Mouse (Mus musculus) T-helper 2 cell (primary cell): ENCODE results near the gene Gnl1.
"Not testable (repeated sequence)": the region's sequence is repeated elsewhere in the genome, so short reads cannot be mapped to it uniquely, and the experiment has no call there.

ENCODE experiments used
- in situ Hi-C: fragments of 300-600 bp; cut with MboI, MseI; formaldehyde crosslinking; loops from one replicate; pipeline ENCODE4 v1.15.1; 2025; ENCODE audit warnings: high pct_unique_total_duplicates

The Gnl1 gene

DNA sequence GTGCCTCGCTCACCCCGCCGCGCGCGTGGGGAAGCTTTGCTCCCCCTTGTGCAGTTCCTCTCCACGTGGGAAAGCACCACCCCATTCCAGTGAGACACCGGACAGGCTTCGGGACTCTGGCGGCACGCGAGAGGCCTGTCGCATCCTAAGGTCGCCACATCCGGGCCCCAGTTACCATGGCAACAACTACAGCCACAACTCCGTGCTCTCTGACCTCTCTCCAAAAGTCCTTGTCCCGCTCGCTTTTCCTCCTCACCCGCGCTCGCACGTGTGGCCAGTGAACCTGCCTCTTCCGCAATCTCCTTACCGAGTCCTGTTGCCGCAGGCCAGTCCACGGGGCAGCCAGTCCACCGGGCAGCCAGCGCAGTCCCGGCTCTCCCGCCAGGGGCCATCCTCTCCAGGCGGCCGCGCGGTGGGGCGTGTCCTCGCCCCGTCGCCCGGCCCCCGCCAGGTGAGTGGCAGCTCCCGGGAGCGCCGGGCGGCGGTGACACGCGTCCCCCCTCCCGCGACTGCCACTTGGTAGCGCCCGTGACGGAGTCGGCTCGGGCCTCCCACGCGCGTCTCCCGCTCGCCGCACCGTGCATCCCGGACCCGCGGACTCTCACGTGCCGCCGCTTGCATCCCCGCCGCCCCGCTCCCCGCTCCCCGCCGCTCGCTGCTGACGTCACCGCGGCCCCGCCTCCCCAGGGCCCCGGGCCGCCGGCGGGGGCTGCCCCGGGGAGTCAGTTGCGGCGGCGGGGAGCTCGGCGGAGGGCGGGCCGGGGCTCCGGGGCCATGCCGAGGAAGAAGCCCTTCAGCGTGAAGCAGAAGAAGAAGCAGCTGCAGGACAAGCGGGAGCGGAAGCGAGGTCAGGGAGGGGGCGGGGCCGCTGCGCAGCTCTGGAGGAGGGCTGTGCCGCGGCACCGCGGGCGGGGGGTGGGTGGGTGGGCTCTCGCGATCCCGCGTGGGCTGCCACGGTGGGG, at the start of gene Gnl1, which contains the start of gene Prr3:
Gene Gnl1 (plus strand): TSS at position 451 of the 962 bp plus-strand sequence.
Gene Prr3 (minus strand): TSS at position 836 of the 962 bp plus-strand sequence.
- in situ Hi-C loops, result loop anchor here (10.0 kb wide), 1 partner anchor 55 kb away; no protein-coding TSS in a partner anchor

DNA sequence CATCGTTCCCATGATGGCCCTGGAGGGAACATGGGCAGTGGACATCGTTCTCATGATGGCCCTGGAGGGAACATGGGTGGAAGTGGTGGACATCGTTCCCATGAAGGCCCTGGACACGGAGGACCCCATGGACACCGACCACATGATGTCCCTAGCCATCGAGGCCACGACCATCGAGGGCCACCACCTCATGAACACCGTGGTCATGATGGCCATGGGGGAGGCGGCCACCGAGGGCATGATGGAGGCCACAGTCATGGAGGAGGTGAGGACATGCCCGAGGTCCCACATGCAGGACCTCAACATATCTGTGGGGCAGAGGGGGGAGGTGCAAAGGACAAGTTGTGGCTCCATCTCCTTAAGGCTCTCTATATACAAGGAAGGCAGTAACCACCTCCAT, 49.0 kb upstream of the Gnl1 start:
- in situ Hi-C loops, result no loop called here

DNA sequence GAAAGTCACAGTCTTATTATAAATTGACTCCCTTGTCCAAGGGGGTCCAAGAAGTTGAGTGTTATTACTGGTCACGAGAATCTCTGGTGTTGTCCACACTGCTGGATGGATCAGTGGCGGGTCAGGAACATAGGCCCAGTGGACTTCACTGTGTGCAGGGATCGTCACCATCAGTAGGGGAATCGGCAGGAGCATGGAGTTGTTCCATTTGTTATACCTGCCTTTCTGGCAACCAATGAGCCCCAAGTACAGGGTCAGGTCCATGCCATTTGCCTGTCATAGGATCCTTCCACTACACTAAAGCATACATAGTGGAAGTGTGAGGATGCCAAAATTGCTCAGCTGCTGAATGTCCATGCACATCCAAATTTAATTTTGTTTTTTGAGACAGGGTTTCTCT, 47.0 kb upstream of the Gnl1 start:
- in situ Hi-C loops, result no loop called here

DNA sequence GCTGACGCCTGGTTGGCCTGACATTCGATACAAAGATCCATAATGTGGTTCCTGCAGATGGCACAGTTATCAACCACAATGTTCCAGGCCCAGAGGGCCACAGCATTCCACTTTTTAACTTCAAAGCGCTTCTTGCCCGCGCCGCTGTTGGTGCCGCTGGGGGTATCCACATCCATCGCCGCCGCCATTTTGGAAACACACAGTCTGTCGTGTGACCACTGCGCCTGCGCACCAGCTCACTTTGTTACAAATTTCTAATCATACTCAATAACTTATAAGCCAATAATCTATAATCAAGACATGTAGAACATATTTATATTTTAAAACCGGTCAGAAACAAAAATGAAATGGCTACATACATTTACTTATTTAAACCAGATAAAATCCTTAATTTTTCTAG, 43.9 kb upstream of the Gnl1 start:
- in situ Hi-C loops, result loop anchor here (5.0 kb wide), 1 partner anchor 177 kb away; no protein-coding TSS in a partner anchor

DNA sequence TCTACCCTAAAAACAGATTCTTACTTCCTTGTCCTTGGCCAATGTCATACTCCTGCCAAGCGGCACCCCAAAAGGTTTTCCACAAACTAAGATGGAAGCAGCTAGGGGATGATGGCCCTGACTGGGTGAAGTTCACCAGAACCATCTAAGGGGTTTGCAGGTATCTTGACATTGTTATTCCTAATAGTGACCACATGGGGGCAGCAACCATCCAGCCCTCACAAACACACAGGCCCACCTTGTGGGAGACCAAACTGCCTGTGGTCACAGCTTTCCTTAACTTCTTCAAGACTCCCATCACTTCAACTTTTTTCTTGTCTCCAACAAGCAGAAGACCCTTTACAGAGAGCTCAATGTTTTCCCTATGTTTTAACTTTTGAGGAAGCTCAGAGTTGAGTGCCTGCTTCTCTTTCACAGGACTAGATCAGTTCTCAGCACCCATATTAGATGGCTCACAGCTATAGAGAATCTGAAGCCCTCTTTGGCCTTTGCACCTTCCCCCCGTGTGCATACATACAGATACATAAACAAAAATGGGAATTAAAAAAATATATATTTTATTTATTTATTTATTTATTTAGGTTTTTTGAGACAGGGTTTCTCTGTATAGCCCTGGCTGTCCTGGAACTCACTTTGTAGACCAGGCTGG, 41.8 kb upstream of the Gnl1 start:
- in situ Hi-C loops, result loop anchor here (5.0 kb wide), 1 partner anchor 174 kb away; no protein-coding TSS in a partner anchor

DNA sequence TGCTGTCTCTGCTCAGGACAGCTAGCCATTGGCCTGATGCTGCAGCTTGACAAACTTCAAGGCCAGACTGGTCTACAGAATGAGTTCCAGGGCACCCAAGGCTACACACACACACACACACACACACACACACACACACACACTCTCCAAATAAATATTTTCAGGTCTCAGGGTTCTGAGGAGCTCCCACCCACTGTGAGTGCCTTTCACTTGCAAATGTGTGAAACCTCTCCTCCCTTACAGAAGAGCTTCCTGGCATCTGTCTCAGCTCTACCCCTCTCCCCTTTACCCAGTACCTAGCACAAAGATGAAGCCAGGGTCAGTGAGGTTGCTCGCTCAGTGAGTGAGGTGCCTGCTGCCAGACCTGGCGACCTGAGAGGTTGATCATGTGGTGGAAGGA, 40.5 kb upstream of the Gnl1 start:
- in situ Hi-C loops, result loop anchor here (5.0 kb wide), 1 partner anchor 173 kb away; no protein-coding TSS in a partner anchor

DNA sequence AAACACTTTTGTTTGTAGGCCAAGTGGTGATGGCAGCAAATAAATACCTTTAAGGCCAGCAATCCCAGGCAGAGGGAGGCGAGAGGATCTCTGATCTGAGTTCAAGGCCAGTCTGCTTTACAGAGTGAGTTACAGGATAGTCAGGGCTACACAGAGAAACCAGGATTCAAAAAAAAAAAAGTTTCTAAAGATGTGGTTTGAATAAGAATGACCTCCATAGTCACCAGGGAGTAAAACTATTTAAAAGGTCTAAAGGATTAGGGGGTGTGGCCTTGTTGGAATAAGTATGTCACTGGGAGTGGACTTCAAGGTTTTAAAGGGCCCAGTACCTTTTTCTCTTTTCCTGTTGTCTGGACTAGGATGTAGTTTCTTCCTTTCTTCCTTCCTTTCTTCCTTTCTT, 39.7 kb upstream of the Gnl1 start:
- in situ Hi-C loops, result loop anchor here (5.0 kb wide), 1 partner anchor 172 kb away; no protein-coding TSS in a partner anchor

DNA sequence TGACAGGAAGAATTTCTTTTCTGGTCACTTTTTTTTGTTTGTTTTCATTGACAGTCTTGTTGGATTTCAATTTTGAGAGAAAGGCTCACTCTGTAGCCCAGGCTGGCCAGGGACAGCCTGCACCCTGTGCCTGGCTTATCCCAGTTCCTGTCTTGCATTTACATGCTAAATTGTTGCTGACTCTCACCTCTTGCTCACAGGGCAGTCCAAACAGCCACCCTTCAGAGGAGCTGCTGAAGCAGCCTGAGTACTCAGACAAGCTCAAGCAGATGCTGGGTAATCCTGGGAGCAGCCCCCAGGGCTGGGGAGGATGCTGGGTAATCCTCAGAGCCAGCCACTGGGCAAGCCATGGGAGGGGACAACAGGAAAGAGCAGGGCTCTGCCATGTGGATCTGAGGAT, 28.7 kb upstream of the Gnl1 start:
- in situ Hi-C loops, result not testable (repeated sequence)

DNA sequence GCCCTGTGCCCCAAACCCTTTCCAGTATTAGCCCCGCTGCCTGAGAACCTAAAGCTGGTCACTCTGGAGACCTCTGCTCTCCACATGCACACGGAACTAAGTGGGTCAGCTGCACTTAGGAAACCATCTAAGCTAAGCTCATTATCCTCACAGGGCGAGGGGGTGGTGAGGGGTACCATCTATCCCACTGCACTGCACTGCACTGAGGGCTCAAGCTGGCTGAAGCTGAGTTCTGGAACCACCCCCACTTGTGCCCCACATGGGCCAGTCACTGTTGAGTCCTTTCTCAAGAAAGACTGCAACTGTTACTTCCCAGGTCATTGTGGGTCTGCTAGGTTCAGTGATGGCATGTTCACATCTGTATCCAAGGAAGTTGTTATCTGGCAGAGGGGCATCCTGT, 27.1 kb upstream of the Gnl1 start:
- in situ Hi-C loops, result not testable (repeated sequence)

DNA sequence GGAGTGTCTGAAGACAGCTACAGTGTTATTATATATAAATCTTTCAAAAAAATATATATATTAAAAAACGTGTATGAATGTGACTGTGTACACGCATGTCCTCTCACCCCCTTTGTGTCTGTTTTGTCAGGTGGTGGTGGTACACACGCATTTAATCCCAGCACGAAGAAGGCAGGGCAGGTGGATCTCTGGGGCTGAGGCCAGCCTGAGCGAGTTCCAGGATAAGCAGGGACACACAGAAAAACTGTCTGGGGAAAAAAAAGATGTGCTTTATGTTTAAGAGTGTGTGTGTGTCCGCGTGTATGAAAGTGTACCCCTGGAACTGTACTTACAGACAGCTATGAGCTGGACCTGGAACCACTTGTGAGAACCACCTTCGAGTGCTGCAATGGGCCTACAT, 25.0 kb upstream of the Gnl1 start:
- in situ Hi-C loops, result no loop called here

DNA sequence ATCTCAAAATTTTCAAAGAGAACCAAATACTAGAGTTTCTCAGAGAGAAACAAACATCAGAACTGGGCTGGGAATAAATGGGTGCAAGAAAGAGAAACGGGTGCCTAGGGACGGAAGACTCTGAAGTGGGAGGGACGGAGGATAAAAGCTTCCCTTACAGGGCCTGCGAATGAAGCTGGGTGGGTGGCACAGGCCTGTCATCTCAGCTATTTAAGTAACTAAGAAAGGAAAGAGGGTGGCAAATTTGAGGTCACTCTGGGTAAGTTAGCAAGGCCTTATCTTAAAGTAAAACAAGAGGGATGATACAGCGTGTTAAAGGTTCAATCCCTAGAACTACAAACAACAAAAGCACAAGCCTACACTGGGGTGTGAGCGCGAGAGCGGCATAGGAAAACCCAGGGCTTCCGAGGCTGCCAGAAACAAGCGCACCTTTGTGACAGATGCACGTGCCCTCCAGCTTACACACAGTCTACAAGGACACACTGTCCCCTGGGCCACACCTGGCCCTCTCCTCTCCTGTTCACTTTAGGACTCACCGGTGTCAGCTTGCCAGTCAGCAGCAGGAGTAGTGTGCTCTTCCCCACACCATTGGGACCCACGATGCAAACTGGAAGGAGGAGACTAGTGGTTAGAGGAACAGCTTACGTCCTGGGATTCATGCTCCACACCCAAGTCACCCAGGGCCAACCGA, 21.0 kb upstream of the Gnl1 start:
- in situ Hi-C loops, result no loop called here

DNA sequence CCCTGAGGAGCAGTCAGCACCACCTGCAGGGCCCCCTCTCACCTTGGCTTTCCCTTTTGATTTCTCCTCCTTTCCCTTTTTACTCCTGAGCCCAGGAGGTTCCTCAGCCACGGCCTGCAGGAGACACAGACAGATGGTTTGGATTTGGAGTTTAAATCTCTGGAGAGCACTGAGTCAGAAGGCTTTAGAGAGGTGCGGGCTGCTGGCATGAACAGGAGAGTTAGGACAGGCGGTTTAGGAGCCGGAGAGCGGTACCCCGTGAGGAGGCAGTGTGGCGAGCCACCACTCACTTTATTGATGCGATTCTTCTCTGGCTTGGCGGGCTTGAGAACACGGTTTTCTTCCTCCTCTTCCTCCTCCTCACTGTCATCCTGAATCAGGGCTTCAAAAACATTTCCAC, 16.4 kb upstream of the Gnl1 start:
- in situ Hi-C loops, result loop anchor here (5.0 kb wide), 1 partner anchor 36 kb away; no protein-coding TSS in a partner anchor

DNA sequence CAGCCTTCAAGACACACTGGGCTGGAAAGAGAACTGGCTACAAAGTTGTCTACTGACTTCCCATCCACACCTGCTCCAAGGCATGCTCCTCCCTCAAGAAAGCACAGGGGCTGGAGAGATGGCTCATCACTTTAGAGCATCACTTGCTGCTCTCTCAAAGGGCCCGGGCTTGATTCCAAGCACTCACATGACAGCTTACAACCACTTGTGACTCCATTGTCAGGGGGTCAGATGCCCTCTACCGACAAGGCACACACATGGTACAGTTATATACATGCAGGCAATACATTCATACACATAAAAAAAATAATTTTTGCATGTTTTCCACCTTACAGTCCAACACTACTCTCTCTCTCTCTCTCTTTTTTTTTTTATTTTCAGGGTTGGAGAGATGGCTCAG, 12.0 kb upstream of the Gnl1 start:
- in situ Hi-C loops, result no loop called here

DNA sequence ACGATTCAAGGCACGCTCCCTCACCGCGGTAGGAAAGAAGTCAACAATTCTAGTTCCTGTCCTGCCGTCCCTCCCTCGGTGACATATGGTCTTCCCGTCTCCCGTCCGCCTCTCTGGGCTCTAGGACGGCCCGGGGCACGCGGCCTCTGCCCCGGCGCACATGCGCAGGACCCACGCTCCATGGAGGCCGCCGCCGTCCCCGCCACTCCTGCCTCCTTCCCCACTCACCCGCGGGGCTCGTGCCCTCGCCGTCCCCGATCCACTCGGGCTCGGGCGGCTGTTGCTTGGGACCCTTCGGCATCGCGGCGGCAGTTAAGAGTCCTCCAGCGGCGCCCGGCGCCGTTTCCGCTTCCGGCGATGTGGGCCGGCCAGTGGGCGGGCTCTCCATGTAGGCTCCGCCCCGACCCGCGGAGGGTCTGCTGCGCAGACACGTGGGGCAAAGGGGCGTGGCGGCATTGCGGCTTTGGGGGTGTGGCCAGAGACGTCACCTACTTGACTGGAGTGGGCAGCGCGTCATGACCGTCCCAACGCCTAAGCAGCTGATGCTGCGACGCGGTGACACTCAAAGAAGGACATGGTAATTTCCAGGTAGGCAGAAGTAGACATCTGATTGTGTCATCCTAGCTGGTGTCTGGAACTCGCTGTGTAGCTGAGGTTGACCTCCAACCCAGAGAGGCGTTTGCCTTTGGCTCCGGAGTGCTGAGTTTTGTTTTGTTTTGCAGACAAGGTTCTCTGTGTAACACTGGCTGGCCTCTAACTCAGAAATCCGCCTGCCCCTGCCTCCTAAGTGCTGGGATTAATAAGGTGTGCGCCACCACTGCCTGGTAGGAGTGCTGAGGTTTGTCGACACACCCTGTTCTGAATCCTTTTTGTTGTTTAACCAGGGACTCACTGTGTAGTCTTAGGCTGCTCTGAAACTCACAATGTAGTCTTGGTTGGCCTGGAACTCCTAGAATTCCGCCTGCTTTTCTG, 9.9 kb upstream of the Gnl1 start, which contains the start of gene Abcf1:
Gene Abcf1 (minus strand): TSS at position 344 of the 972 bp plus-strand sequence.
- in situ Hi-C loops, result no loop called here

DNA sequence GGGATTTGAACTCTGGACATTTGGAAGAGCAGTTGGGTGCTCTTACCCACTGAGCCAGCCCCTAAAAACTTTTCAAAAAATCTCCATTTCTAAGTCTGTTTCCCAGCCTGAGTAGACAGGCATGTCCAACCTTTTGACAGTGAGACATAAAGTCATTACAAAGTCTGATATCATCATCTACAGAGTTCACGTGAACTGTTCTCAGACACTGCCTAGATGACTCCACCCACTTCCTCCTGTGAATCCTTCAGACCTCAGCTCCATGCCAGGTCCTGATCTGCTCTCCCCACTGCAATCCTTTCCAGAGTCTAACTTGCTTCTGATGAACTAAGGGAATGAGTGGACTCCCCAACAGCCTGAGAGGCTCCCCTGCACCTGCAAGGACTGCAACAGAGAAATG, 7.5 kb upstream of the Gnl1 start:
- in situ Hi-C loops, result no loop called here

DNA sequence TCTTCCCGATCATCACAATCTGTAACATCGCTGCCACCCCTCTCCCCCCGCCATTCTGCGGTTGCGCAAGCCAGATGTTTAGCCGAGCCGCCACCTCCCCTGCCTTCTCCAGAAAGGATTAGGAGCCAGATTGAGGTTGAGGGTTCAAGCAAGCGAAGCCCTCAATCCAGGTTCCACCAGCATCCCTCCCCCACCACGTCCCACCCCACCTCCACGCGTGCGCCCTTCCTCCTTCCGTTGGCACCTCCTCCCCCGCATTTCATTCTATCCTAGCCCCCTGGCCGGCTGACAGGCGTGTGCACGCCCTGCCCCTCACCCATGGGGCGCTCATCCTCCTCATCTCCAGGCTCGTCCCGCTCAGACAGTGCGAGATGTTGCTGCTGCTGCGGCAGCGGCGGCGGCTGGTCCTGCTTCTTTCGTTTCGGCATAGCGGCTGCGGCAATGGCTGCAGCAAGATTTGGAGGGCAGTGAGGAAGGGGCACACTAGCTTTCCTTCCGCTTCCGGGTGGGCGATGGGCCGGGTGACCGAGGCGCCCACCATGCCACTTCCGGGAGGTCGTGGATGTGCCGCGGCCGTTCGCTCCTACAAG, 745 bp upstream of the Gnl1 start:
- in situ Hi-C loops, result no loop called here

DNA sequence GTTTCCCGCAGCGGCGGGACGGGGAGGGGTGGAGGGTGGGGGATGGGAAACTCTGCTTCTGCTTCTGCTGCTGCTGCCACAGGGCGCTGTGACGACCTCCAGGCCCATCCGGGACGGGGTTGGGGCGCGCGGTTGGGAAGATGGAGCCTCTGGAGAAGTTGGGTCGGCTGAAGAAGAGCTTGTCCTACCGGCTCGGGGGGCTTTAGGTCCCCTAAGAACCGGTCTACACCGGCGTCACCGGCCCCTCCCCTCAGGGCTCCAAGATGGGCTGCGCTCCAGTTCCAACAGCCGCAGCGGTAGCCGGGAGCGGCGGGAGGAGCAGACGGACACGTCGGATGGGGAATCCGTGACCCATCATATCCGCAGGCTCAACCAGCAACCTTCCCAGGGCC, 708 bp downstream of the Gnl1 start:
- in situ Hi-C loops, result loop anchor here (10.0 kb wide), 1 partner anchor 56 kb away; no protein-coding TSS in a partner anchor

DNA sequence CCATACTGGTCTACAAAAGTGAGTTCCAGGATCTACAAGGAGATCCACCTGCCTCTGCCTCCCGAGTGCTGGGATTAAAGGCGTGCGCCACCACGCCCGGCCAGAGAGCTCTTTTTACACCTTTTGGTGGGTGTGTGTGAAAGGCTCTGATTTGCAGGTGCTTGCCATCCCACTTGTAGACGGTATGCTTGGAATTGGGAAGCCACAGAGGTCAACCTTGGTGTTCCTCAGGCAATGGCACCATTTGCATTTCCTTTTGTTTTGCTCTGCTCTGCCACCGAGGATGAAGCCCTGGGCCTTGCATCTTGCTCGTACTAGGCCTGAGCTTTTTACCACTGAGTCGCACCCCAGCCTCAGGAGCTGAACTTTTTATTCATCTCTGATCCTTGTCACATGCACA, 2.1 kb downstream of the Gnl1 start:
- in situ Hi-C loops, result loop anchor here (10.0 kb wide), 1 partner anchor 57 kb away; no protein-coding TSS in a partner anchor

DNA sequence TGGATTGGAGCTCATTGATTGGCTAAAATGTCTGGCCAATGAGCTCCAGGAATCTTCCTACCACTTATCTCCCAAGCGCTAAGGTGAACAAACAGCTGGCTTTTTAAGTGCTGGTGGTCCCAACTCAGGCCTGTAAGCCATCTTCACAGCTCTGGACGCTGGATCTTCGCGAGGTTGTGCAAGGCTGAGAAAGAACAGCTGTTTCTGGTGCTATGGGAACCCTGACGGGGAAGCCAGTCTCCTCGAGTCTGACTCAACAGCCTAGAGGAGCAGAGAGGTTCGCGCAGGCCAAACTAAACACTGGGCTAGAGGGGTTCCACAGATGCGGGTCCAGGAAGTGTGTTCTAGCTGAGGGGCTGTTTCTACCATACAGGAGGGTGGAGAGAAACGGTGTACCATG, 12.1 kb downstream of the Gnl1 start:
- in situ Hi-C loops, result no loop called here

DNA sequence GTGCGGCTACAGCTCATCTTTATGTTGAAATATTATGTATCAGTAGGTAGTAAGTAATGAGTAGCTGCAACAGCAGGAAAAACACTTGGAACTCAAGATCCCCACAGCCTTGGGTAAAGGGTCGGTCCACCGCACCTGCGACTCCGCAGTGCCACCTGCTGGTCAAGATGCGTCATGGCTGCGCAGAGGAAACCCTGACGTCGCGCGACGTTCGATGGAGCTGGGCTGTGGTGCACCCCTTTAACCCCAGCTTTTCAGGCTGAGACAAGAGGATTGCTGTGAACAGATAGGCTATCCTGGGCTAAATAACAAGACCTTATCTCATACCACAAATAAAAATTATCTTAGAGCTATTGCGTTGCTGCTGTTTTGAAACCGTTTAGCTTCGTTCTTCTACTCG, 14.0 kb downstream of the Gnl1 start:
- in situ Hi-C loops, result no loop called here
